Mouse (Mus musculus) skeletal muscle tissue, adult 2 months (tissue): Measurements from ENCODE around the gene Daxx.
"Not testable (repeated sequence)": the region's sequence is repeated elsewhere in the genome, so short reads cannot be mapped to it uniquely, and the experiment has no call there.

Experiments used
- DNase-seq: peaks from one replicate; pipeline ENCODE4 v3.0.0-alpha.2; 2012; ENCODE audit warnings: low read depth, low spot score

Daxx gene

GRCm38 (mm10) chr17:33909077-33909868 is at the start of gene Daxx:
Daxx (plus strand) TSS chr17:33909414.
- peak; percentile 98 for DNase-seq

- DNase-seq = no peak
Observed at GRCm38 (mm10) chr17:33865330-33866030, 43.7 kb upstream of the Daxx start.

DNA sequence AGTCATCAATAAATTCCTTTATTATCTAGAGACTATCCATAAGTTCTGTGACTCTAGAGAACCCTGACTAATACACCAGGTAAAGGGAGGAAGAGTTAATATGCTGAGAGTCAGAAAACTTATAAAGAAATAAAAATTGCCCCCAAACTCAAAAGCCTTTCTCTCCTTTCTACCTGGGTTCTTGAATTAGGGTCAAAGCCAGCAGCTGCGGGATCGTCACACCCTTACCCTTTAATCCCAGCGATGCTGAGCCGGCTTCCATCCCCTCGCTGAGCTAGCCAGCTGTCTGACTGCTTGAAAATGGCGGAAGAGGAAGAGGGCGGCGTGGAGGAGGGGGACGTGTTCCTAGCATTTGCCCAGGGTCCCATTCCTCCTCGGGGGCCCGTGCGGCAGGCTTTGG is 35.7 kb upstream of the Daxx start, which contains the start of gene Gm7029:
TSS of gene Gm7029 (plus strand) at position 301 of the 400 bp plus-strand sequence.
- DNase-seq = not testable (repeated sequence)

DNA sequence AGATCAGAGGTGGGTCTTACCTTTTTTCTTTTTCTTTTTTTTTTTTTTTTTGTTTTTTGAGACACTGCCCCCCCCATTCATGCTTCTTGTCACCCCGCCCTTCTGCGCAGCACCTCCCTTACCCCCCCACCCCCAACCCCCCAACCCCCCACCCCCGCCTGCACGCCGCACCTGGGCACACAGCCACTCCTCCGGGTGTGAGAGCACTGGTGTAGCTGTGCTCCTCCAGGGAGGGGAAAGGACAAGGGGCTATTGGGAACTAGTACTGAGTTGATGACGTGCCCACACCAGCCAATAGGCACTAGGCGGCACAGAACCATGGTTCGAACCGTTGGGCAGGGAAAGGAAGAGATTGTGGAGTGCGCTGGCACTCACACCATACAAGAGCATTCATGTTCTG is 34.8 kb upstream of the Daxx start:
- DNase-seq = no peak

- DNase-seq = not testable (repeated sequence)
Observed at GRCm38 (mm10) chr17:33875797-33876196, 33.4 kb upstream of the Daxx start.

DNA sequence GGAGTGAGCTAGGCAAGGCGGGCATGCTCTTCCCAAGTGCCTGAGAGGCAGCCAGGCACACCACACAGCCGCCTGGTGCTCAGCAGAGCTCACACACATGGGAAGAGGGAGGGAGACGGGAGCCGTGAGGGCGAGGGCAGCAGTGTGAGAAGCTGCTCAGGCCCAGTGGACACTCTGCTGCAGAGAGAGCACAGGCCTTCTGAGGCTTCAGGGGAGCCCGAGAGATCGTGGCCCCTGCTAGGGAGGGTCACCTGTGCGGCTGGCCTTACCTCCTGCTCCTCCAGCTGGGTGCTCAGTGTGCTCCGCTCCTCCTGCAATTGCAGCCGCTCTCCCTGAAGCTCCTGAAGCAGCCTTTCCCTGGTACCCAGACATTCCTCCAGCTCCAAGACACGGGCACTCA is 24.9 kb upstream of the Daxx start:
- DNase-seq = not testable (repeated sequence)

- DNase-seq = not testable (repeated sequence)
Observed at GRCm38 (mm10) chr17:33887802-33888201, 21.4 kb upstream of the Daxx start.

GRCm38 (mm10) chr17:33888230-33888629 is 21.0 kb upstream of the Daxx start:
- not testable (repeated sequence) for DNase-seq

- DNase-seq = not testable (repeated sequence)
Observed at GRCm38 (mm10) chr17:33889941-33890532, 19.2 kb upstream of the Daxx start.

DNA sequence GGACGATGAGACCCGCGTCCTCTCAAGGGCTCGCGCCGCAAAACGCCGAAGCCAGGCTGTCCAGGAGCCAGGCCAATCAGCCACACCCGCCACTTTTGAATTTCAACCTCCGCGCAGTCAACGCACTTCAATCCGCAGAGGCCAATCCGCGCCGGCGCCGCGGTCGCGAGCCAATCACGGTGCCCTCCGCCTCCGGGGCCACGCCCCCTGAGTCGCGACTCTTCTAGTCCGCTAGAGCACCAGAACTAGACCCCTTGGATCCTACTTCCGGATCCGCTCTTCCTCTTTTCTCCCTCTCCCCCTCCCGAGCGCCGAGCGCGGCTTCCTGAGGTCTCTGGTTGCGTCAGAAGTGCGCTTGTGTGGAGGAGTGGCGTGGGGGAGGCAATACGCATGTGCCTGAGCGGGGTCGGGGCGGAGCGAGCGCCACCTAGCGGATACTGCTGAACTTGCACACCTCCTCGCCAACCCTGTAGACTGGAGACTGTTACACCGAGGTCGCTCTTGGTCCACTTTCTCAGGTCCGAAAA is 18.6 kb upstream of the Daxx start, which contains the start of gene Kifc1:
TSS of gene Kifc1 (minus strand) at position 129 of the 527 bp plus-strand sequence.
- DNase-seq = peak; percentile 100

- no peak for DNase-seq
Observed at GRCm38 (mm10) chr17:33891357-33891756, 17.9 kb upstream of the Daxx start.

DNA sequence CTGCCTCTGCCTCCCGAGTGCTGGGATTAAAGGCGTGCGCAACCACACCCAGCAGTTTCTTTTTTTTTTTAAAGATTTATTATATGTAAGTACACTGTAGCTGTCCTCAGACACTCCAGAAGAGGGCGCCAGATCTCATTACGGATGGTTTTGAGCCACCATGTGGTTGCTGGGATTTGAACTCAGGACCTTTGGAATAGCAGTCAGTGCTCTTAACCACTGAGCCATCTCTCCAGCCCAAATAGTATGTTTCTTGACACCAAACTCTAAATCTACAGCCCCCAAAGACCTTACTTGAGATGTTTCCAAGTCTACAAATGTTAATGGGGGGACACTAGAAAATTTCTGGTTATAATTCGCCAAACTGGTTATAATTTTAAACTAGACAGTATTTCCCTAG is 17.3 kb upstream of the Daxx start:
- not testable (repeated sequence) for DNase-seq

- no peak for DNase-seq
Observed at GRCm38 (mm10) chr17:33892429-33892828, 16.8 kb upstream of the Daxx start.

GRCm38 (mm10) chr17:33893011-33893410 is 16.2 kb upstream of the Daxx start:
- not testable (repeated sequence) for DNase-seq

DNA sequence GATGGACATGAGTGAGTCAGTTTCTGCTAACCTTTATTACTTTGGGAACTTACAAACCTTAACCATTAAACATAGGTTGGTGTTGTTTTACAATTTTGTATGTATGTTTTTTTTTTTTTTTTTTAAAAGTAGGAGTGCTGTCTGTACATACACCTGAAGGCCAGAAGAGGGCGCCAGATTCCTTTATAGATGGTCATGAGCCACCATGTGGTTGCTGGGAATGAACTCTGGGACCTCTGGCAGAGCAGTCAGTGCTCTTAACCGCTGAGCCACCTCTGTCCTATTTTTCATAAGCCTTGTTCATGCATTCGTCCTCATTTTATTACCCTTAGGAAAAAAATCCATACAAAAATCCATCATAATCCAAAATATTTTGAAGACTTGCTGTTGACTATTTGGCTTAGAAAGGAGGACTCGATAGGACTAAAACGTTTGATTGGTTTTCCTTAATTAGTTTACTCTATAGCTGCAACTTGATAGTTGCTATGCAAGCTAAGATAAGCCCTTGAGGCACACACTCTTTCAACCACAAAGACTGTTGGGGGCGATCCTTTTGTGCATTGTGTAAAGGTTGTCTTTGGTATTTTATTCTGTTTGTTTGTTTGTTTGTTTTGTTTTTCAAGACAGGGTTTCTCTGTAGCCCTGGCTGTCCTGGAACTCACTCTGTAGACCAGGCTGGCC is 12.0 kb upstream of the Daxx start:
- no peak for DNase-seq

- DNase-seq = not testable (repeated sequence)
Observed at GRCm38 (mm10) chr17:33898193-33898592, 11.0 kb upstream of the Daxx start.

DNA sequence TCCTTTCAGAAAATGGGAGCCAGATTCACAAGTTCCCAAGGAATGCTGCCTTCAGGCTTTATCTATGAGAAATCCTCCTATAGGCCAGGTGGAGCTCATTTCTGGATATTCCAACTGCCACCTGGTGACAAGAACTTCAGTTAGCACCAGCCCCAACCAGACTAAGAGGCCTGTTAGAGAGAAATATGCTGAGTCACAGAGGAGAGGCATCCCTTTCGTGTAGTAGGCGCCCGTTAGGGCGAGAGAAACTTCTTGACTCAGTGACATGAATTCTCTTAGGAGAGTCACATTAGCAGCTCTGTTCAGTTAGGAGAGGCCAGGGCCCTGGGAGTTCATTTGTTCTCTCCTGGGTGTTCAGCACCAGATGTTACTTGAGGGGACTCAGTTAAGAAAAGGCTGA is 9.6 kb upstream of the Daxx start:
- DNase-seq = no peak

DNA sequence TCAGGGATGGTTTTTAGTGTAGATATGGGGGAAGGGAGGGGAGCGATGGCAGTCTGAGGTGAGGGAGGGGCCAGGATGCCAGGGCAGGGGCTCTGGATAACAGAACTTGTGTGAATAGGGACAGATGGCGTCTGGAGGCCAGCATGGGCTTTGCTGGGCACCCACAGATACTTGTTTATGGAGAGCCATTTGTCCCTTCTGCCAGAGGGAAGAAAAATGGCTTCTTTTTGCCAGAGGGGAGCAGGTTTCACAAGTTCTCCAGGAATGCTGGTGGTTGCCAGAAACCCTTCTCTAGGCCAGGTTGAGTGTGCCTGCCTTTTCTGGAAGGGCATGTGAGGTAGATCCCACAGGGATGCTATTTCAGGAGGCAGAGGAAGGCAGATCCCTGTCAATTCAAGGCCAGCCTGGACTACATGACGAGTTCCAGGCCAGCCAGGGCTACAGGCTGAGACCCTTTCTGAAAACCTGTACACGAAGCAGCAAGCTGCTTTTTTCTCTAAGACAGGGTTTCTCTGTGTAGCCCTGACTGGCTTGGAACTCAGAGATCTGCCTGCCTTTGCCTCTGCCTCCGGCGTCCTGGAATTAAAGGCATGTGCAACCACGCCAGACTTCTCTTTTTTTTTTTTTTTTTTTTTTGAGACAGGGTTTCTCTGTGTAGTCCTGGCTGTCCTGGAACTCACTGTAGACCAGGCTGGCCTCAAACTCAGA is 8.8 kb upstream of the Daxx start:
- DNase-seq = no peak

- no peak for DNase-seq
Observed at GRCm38 (mm10) chr17:33900989-33901314, 8.3 kb upstream of the Daxx start.

GRCm38 (mm10) chr17:33901653-33902052 is 7.6 kb upstream of the Daxx start:
- DNase-seq = no peak

GRCm38 (mm10) chr17:33902079-33902478 is 7.1 kb upstream of the Daxx start:
- no peak for DNase-seq
